Mouse (Mus musculus): ENCODE measurements around the gene Gm10118.

The Gm10118 gene

GRCm38 (mm10) chr10:63927334-63927733 lies at the start of gene Gm10118:
Gene Gm10118, minus strand, starts transcription at chr10:63927434.
- no peak for DNase-seq (ENCODE audit: low read depth, low spot score)

GRCm38 (mm10) chr10:63972300-63972699 lies 45.1 kb upstream of the Gm10118 start:
- no peak for DNase-seq (ENCODE audit: low read depth, low spot score)

GRCm38 (mm10) chr10:63954308-63954930 lies 27.2 kb upstream of the Gm10118 start:
- peak; percentile 38 for DNase-seq (ENCODE audit: low read depth, low spot score)

GRCm38 (mm10) chr10:63951481-63951880 lies 24.2 kb upstream of the Gm10118 start:
- no peak for DNase-seq (ENCODE audit: low read depth, low spot score)

GRCm38 (mm10) chr10:63950867-63951266 lies 23.6 kb upstream of the Gm10118 start:
- DNase-seq (ENCODE audit: low read depth, low spot score) = no peak

GRCm38 (mm10) chr10:63947266-63947665 lies 20.0 kb upstream of the Gm10118 start:
- peak; percentile 77 for DNase-seq (ENCODE audit: low read depth, low spot score)

GRCm38 (mm10) chr10:63945534-63945933 lies 18.3 kb upstream of the Gm10118 start:
- no peak for DNase-seq (ENCODE audit: low read depth, low spot score)

GRCm38 (mm10) chr10:63933946-63934345 lies 6.7 kb upstream of the Gm10118 start:
- no peak for DNase-seq (ENCODE audit: low read depth, low spot score)

GRCm38 (mm10) chr10:63908878-63909277 lies 18.4 kb downstream of the Gm10118 start:
- DNase-seq (ENCODE audit: low read depth, low spot score) = no peak

GRCm38 (mm10) chr10:63899891-63900290 lies 27.3 kb downstream of the Gm10118 start:
- no peak for DNase-seq (ENCODE audit: low read depth, low spot score)

GRCm38 (mm10) chr10:63894612-63895011 lies 32.6 kb downstream of the Gm10118 start:
- peak; percentile 19 for DNase-seq (ENCODE audit: low read depth, low spot score)

- DNase-seq (ENCODE audit: low read depth, low spot score) = no peak
Observed at GRCm38 (mm10) chr10:63886449-63887088, 40.7 kb downstream of the Gm10118 start.

- peak; percentile 45 for DNase-seq (ENCODE audit: low read depth, low spot score)
Observed at GRCm38 (mm10) chr10:63880462-63880903, 46.8 kb downstream of the Gm10118 start.
